Mouse (Mus musculus) liver, embryonic 14.5 days (tissue): ENCODE measurements at regions not wholly inside any gene's neighbourhood (a gene's known extent, or its start where the extent isn't known, plus 50 kb on each side); places are given as distances from the start of the nearest gene placed in this dataset.

Experiments
- ATAC-seq: fragments of 200-750 bp; cut with Nextera tagmentation; 2 replicates; pipeline ENCODE4 v1.8.0; 2017; ENCODE audit warnings: moderate number of reproducible peaks, mild to moderate bottlenecking, moderate library complexity; ENCODE audit not compliant: insufficient read depth
- DNase-seq, 3 experiments: peaks; one replicate each; pipeline ENCODE4 v3.0.0-alpha.2; 2012 to 2013; ENCODE audit warnings: low read depth in 3 of 3, low spot score in 3 of 3
- H3K27ac ChIP-seq: fragments of 300-500 bp; sonication (generic); 2 replicates; pipeline ENCODE4 v1.5.1; 2014; ENCODE audit warnings: moderate library complexity, mild to moderate bottlenecking, control low read depth, inconsistent platforms
- H3K27me3 ChIP-seq: fragments of 300-500 bp; sonication (generic); 2 replicates; pipeline ENCODE4 v1.6.1; 2014; ENCODE audit warnings: mild to moderate bottlenecking, low read length, moderate library complexity; ENCODE audit not compliant: control insufficient read depth, insufficient read depth
- H3K36me3 ChIP-seq: fragments of 300-500 bp; sonication (generic); replicated peaks from 2 replicates; pipeline ENCODE4 v1.6.1; 2014; ENCODE audit warnings: low read depth; ENCODE audit not compliant: control insufficient read depth, insufficient read depth
- H3K4me1 ChIP-seq, 2 experiments: fragments of 200-500 bp in 1 of 2; fragments of 300-500 bp in 1 of 2; sonication (generic) in 1 of 2; replicated peaks; 2 replicates each; pipeline ENCODE4 v1.6.1; 2012 to 2014; ENCODE audit warnings: antibody characterized with exemption in 1 of 2, inconsistent platforms in 1 of 2, low read length in 1 of 2; ENCODE audit not compliant: control insufficient read depth in 2 of 2, insufficient read depth in 2 of 2
- H3K4me2 ChIP-seq: fragments of 300-500 bp; sonication (generic); 2 replicates; pipeline ENCODE4 v1.6.1; 2014; ENCODE audit warnings: low read depth, mild to moderate bottlenecking, control low read depth, moderate library complexity
- H3K4me3 ChIP-seq, 2 experiments: fragments of 200-500 bp in 1 of 2; fragments of 300-500 bp in 1 of 2; sonication (generic) in 1 of 2; 2 replicates each; pipeline ENCODE4 v1.5.1; 2012 to 2014; ENCODE audit warnings: low read depth in 2 of 2, low read length in 2 of 2, mild to moderate bottlenecking in 2 of 2, control low read depth in 1 of 2, inconsistent platforms in 1 of 2, moderate library complexity in 1 of 2; ENCODE audit not compliant: insufficient read depth in 1 of 2
- H3K9ac ChIP-seq: fragments of 300-500 bp; sonication (generic); replicated peaks from 2 replicates; pipeline ENCODE4 v1.6.1; 2014; ENCODE audit warnings: mild to moderate bottlenecking, control low read depth, moderate library complexity
- H3K9me3 ChIP-seq: fragments of 300-500 bp; sonication (generic); 2 replicates; pipeline ENCODE4 v1.6.1; 2016; ENCODE audit warnings: low read length, mixed read lengths; ENCODE audit not compliant: control insufficient read depth
- CTCF ChIP-seq: IDR thresholded peaks from 2 replicates; pipeline ENCODE4 v1.5.1; 2016; ENCODE audit warnings: antibody characterized with exemption, low read depth, control low read depth
- EP300 ChIP-seq: IDR thresholded peaks from 2 replicates; pipeline ENCODE4 v1.6.1; 2016; ENCODE audit warnings: antibody characterized with exemption, low read depth
- WGBS: fragments of 180-500 bp; shearing (Covaris S2); extraction: QIAGEN DNeasy Blood & Tissue Kit; methylation state at CpG from one replicate; pipeline ENCODE4 v1.1.7; 2014; ENCODE audit not compliant: insufficient replicate concordance; 5-methylcytosine and 5-hydroxymethylcytosine counted together

DNA sequence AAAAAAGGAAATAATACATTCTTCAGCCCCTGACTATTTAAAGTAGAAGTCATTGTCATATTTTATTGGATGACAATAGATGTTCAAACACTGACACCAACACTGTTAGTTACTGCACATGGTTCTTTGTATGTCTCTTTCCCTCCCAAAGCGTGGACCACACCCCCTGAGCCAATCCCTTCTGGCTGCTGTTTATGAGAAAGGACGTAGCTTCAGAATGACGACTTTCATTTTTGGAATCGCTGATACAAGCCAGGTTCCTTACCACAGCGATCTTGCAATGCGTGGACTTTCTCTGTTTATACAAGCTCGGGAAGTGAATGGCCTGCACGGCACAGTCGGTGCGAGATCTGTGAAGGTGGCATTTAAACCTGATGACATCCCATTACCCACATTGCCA is 66.1 kb upstream of the Tgfbr2 start:
- DNase-seq (no peak), ATAC-seq (no peak)
- Histone ChIP-seq H3K36me3 (no peaks in the 10 kb centered on the region), H3K4me3 (no peak overlapping the region), H3K27me3 (no peaks in the 10 kb centered on the region), H3K9ac (no peak overlapping the region), H3K4me2 (no peak overlapping the region), H3K9me3 (no peaks in the 10 kb centered on the region), H3K4me1 (no peaks in the 10 kb centered on the region), H3K27ac (no peak overlapping the region)
- WGBS, result 79% methylated on average over 10 of the region's 10 CpGs
- no peak for TF ChIP-seq CTCF
- no peak for TF ChIP-seq EP300

DNA sequence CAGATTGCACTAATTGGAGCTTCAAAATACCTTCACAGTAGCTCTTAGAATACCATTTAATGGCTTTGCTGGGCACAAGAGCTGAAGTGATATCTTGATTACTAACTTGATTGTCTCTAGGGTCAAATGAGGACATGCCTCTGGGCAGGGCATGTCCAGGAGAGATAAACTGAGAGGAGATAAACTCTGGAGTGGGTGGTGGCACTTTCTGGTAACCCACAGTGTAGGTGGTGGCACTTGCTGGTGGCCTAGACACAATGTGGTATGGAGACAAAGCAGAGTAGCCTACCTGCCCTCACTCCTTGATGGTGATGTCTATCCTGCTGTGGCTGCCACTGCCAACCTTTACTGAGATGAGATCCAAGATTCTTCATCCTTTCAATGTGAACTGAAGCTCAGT is 61.7 kb upstream of the Tgfbr2 start:
- DNase-seq (no peak), ATAC-seq (no peak)
- no peak overlapping the region for H3K4me3 ChIP-seq
- H3K9ac ChIP-seq, result no peak overlapping the region
- no peaks in the 10 kb centered on the region for H3K4me1 ChIP-seq
- no peak overlapping the region for H3K4me2 ChIP-seq
- H3K9me3 ChIP-seq, result no peaks in the 10 kb centered on the region
- H3K36me3 ChIP-seq, result no peaks in the 10 kb centered on the region
- H3K27me3 ChIP-seq, result no peaks in the 10 kb centered on the region
- TF ChIP-seq EP300 (no peak), CTCF (no peak)
- H3K27ac ChIP-seq, result no peak overlapping the region

DNA sequence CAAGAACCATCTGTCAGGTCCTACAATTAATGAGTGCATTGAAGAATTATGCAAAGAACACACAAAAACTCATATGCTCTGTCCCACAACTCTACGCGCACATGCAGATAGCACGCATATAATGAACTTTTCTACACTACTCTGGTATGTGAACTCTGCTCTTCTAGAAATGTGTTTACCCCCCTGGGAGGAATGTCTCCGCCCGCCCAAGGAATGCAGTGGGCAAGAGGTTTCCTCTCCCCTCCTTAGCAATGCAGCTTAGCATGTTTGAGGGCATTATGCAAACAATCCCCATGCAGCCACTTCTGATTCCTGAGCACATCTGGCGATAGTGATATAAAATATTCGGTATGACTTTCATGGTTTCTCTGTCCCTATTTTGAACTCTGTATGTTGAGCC is 59.0 kb upstream of the Tgfbr2 start:
- DNase-seq (no peak), ATAC-seq (no peak)
- H3K27me3 ChIP-seq, result no peaks in the 10 kb centered on the region
- 70% methylated on average over 7 of the region's 7 CpGs for WGBS
- no peak overlapping the region for H3K27ac ChIP-seq
- no peaks in the 10 kb centered on the region for H3K9me3 ChIP-seq
- no peak overlapping the region for H3K4me3 ChIP-seq
- H3K9ac ChIP-seq, result no peak overlapping the region
- H3K36me3 ChIP-seq, result no peaks in the 10 kb centered on the region
- no peaks in the 10 kb centered on the region for H3K4me1 ChIP-seq
- TF ChIP-seq EP300 (no peak), CTCF (no peak)
- H3K4me2 ChIP-seq, result no peak overlapping the region

DNA sequence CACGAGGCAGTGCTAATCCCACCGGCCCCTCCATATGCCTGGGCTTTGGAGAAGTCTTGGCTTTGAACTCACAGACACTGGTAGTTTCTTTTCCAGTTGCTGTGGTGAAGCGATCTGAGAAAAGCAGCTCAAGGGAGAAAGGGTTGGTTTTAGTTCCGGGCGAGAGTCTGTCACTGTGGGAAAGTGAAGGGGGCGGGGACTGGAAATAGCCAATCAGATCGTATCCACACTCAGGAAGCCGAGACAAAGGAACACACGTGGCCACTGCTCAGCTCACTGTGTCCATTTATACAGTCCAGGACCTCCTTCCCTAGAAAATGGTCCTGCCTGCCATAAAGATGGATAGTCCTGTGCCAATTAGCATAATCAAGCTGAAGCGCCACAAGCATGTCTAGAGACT is 57.2 kb upstream of the Tgfbr2 start:
- Histone ChIP-seq H3K9ac (no peak overlapping the region), H3K36me3 (no peaks in the 10 kb centered on the region), H3K27ac (no peak overlapping the region), H3K4me3 (no peak overlapping the region), H3K27me3 (no peaks in the 10 kb centered on the region), H3K4me1 (peaks cover 0 to 2% of the 10 kb centered on the region in 2 experiments; a peak in 1 of 4 replicates), H3K9me3 (no peaks in the 10 kb centered on the region), H3K4me2 (no peak overlapping the region)
- TF ChIP-seq CTCF, result no peak
- no peak for TF ChIP-seq EP300
- no peak for ATAC-seq
- 55% methylated on average over 10 of the region's 10 CpGs for whole genome bisulfite sequencing
- no peak for DNase-seq

DNA sequence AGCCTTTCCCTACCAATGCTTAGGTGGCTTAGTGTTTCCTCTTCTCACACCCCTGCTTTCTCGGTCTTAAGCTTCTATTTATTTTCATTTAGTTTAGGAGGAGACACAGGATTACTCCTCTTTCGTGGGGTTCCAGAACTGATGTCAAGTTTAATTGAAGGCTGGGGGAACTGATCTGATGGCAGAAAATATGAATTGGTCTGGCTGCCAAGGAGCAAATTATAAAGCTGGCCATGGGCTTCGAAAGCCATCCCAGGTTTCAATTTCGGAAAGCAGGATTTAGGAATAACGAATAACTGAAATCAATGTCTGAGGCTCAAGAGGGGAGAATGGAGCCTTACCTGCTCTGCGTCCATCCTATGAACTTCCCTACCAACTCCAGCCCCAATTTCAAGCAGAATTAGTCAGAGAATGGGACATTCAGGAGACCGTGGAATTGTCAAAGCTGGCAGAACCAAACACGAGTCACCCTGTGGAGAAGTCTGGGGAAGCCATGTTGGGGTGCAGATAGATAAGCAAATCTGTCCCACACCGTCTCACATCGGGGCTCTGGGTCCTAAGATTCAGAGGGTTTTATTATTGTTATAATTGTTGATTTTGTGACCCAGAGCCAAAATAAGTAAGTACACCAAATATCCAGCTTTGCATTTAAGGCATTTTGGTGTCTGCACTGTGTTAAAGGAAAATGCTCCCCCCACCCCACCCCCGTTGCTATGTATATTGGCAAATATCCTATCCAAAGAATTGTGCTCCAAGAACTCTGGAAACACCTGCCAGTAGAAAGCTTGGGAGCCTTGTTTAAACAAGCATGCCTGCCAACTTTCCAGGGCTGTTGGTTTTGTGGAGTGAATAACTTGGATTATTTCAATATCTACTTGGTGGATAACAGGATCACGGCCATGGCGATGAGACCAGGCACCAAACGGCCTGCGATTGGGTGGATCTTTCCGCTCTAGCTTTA is 56.5 kb upstream of the Tgfbr2 start:
- H3K36me3 ChIP-seq, result no peaks in the 10 kb centered on the region
- no peak overlapping the region for H3K27ac ChIP-seq
- H3K27me3 ChIP-seq, result no peaks in the 10 kb centered on the region
- no peak for TF ChIP-seq EP300
- no peak for TF ChIP-seq CTCF
- H3K4me3 ChIP-seq, result no peak overlapping the region
- DNase-seq, result no peak
- no peaks in the 10 kb centered on the region for H3K9me3 ChIP-seq
- no peak for ATAC-seq
- 72% methylated on average over 16 of the region's 16 CpGs for WGBS
- H3K4me2 ChIP-seq, result no peak overlapping the region
- H3K9ac ChIP-seq, result no peak overlapping the region
- H3K4me1 ChIP-seq, result peaks cover 0 to 2% of the 10 kb centered on the region in 2 experiments; a peak in 1 of 4 replicates
